ENCODE assay signal across 1 mouse cellular context in the genomic region with DNA sequence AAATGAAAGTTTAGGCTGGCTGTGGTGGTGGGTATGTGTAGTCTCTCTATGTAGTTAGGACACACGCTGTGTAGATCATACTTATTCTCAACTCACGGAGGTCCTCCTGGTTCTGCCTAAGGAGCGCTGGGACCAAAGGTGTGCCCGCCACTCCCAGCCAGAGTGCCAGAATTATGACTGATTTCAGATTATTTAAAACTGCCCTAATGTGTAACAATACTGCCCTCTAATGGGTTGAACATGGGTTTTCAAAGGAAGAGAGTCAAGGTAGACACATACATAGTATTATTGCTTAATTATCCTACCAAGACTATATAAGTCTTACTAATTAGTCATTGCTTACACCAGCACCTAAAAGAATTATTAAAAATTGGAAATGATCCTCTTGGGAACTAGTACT.
TF ChIP-seq lines count a peak whose summit lies in the region.

No protein-coding gene starts in this region.

TF ChIP-seq in CH12.LX, 34 proteins besides CTCF, POLR2A, EP300 and RAD21 (continued from another document):
- peak; percentile 24 for TF ChIP-seq SMC3 (IDR thresholded peaks at IDR 0.05; ENCODE audit: low read depth, low read length)
TF ChIP-seq in CH12.LX: peak in this region for 1.
